Mouse (Mus musculus) activated CD4-positive, CD25-positive, alpha-beta regulatory T cell, adult 9 weeks (primary cell): ENCODE results near the gene Myo7a. TPM values are rescaled to one million over a fixed set of nuclear protein-coding genes. Genes with fewer than 3 reads are reported as not detected.

ENCODE experiments used
- polyA plus RNA-seq: library from polyadenylated mRNA; unstranded; fragments of 100-300 nt; shearing (Covaris generic); gene quantifications from one replicate; pipeline ENCODE4 v1.2.1, GENCODE M21; 2017

Myo7a gene
- polyA plus RNA-seq, result 3.9 TPM

GRCm38 (mm10) chr7:98119179-98119960, at the start of gene Myo7a:
TSS of gene Myo7a (minus strand) at chr7:98119524.

GRCm38 (mm10) chr7:98145402-98145801, 26.1 kb upstream of the Myo7a start, which contains the start of gene Omp:
TSS of gene Omp (minus strand) at chr7:98145502.

Other genes with a start within 250 kb of the Myo7a start
- not detected for gene Gdpd4, start 199.6 kb downstream of the Myo7a start, polyA plus RNA-seq
- gene Omp, start 26.0 kb upstream of the Myo7a start, polyA plus RNA-seq, result not detected
- gene Capn5, start 58.8 kb upstream of the Myo7a start, polyA plus RNA-seq, result 3.5 TPM
- not detected for gene B3gnt6, start 80.0 kb upstream of the Myo7a start, polyA plus RNA-seq
- 8.9 TPM for gene Acer3, start 201.7 kb upstream of the Myo7a start, polyA plus RNA-seq
- not detected for gene Tsku, start 241.8 kb upstream of the Myo7a start, polyA plus RNA-seq